Mouse (Mus musculus) spleen, postnatal 4 days (tissue): ENCODE data around the gene Pld2.

Experiments
- DNase-seq, 2 experiments: peaks; one replicate each; pipeline ENCODE4 v3.0.0; 2022; ENCODE audit warnings: low spot score in 2 of 2

Pld2 gene

GRCm38 (mm10) chr11:70577201-70577600, 37.3 kb downstream of the Pld2 start:
- no peak for DNase-seq

GRCm38 (mm10) chr11:70578962-70579361, 39.1 kb downstream of the Pld2 start:
- DNase-seq, result no peak

- no peak for DNase-seq
Observed at GRCm38 (mm10) chr11:70579710-70580357, 40.0 kb downstream of the Pld2 start.

- no peak for DNase-seq
Observed at GRCm38 (mm10) chr11:70580358-70580720, 40.5 kb downstream of the Pld2 start.

DNA sequence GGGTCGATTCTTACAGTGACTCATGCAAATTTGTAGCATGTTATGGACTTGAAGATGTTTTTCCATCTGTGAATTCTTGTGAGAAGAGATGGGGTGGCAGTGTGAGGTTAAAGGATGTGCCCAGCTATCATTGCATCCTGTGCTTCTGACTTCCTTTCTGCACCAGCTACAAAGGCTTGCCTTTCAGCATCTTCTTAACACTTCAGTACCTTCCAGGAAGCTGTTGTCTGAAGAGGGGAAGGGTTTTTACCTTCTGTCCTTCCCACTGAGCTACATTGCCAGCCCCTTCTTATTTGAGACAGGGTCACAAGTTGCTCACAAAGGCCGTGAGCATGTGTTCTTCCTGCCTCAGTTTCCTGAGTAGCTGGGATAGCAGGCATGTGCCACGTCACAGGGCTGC, 41.1 kb downstream of the Pld2 start:
- DNase-seq, result no peak

GRCm38 (mm10) chr11:70582196-70582595, 42.3 kb downstream of the Pld2 start:
- no peak for DNase-seq

DNA sequence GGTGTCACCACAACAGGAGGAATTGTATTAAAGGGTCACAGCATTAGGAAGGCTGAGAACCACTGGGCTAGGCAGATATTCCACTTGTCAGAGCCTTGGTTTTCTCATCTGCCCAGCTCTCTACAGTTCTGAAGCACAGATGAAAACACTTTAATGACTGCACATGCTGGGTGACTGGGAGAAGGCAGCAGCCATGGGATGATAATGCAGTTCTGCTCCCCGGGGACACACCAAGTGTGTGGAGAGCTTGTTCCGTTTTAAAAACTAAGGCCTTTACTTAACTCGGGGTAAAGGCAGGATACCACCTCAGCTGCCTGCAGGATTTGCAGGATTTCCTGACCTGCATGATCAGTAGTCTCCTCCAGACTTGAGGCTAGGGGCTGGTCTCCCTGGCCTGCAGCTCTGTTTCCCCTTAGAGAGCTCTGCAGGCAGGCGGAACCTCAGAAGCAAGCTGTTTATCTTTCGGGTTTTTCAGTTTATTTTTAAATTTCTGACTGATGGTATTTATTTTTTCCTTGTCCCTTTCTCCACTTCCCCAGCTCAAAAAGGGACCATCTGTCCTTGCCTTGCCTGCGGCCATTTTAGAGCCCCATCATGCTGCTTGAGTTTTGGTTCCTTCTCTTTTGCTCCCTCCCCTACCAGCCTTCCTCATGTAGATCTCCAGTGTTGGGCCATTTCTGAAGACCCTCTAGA, 43.3 kb downstream of the Pld2 start:
- no peak for DNase-seq

- no peak for DNase-seq
Observed at GRCm38 (mm10) chr11:70583775-70584174, 43.9 kb downstream of the Pld2 start.

- no peak for DNase-seq
Observed at GRCm38 (mm10) chr11:70585457-70585856, 45.6 kb downstream of the Pld2 start.

GRCm38 (mm10) chr11:70586261-70586660, 46.4 kb downstream of the Pld2 start:
- no peak for DNase-seq

DNA sequence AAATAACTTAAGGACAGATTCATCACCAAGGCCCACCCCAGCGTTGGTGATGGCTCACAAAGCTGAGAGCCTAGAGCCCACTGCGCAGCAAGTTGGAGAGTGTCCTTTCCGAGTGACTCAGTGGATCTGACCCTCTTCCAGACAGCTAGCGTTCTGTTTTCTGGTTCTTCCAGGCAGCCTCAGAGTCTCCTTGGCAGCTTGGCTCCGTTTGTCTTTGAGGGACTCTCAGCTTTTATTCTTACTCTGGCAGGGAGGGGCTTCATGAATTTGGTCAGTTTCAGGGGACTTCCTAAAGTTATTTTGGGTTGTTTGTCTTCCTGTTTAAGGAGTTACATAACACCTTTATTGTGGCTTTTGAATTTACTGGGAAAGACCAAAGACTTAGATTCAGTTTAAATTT, 47.1 kb downstream of the Pld2 start:
- no peak for DNase-seq

GRCm38 (mm10) chr11:70591733-70592132, 51.9 kb downstream of the Pld2 start:
- no peak for DNase-seq

GRCm38 (mm10) chr11:70594253-70594989, 54.6 kb downstream of the Pld2 start:
- DNase-seq, result no peak

GRCm38 (mm10) chr11:70595638-70596037, 55.8 kb downstream of the Pld2 start:
- no peak for DNase-seq

GRCm38 (mm10) chr11:70596094-70596493, 56.2 kb downstream of the Pld2 start:
- DNase-seq, result no peak

- DNase-seq, result no peak
Observed at GRCm38 (mm10) chr11:70597301-70597700, 57.4 kb downstream of the Pld2 start.

GRCm38 (mm10) chr11:70598451-70598953, 58.6 kb downstream of the Pld2 start:
- DNase-seq, result no peak

DNA sequence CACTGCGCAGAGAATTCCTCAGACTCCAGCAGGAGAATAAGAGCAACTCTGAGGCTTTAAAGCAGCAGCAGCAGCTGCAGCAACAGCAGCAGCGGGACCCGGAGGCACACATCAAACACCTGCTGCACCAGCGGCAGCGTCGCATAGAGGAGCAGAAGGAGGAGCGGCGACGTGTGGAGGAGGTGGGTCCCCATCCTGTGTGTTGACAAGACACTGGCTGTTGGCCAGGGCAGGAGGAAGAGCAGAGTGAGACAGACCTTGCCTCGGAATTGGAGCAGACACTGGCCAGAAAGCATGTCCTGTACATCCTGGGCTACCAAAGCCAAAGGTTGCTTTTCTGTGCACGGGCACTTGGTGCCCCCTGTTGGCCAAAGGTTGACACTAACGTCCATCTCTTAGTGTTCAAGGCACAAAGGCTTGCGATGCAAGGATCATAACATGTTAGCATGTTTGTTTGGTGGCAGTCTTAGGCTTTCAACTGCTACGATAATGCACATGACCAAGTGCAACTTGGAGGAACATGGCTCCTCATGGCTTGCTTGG, 65.2 kb downstream of the Pld2 start:
- peak; percentile 64 to 84 for DNase-seq

- DNase-seq, result peak in 1 of 2 experiments; percentile 57
Observed at GRCm38 (mm10) chr11:70606717-70607116, 66.9 kb downstream of the Pld2 start.

GRCm38 (mm10) chr11:70607611-70608010, 67.7 kb downstream of the Pld2 start:
- DNase-seq, result no peak
